Mouse (Mus musculus) embryonic fibroblast, embryonic 13.5 days (primary cell): ENCODE results near the gene Pithd1. TPM values are rescaled to one million over a fixed set of nuclear protein-coding genes. Genes with fewer than 3 reads are reported as not detected.

Experiments
- H3K27ac ChIP-seq: 2 replicates; pipeline ENCODE4 v1.5.1; 2012; ENCODE audit warnings: low read length, control low read depth, inconsistent platforms; ENCODE audit not compliant: insufficient read depth
- H3K4me1 ChIP-seq: 2 replicates; pipeline ENCODE4 v1.6.1; 2011; ENCODE audit warnings: low read length; ENCODE audit not compliant: control insufficient read depth, insufficient read depth
- H3K4me3 ChIP-seq: 2 replicates; pipeline ENCODE4 v1.5.1; 2011; ENCODE audit warnings: mild to moderate bottlenecking, control low read depth, low read length; ENCODE audit not compliant: insufficient read depth
- CTCF ChIP-seq: IDR thresholded peaks from 2 replicates; pipeline ENCODE4 v1.5.1; 2011; ENCODE audit warnings: mild to moderate bottlenecking, control low read depth, low read length, moderate library complexity, borderline replicate concordance; ENCODE audit not compliant: insufficient read depth
- POLR2A ChIP-seq: IDR thresholded peaks from 2 replicates; pipeline ENCODE4 v1.6.1; 2011; ENCODE audit warnings: low read depth, mild to moderate bottlenecking, control low read depth, low read length, moderate library complexity
- polyA plus RNA-seq: library from polyadenylated mRNA; stranded (reverse); fragments of >200 nt; gene quantifications from 2 replicates; pipeline ENCODE4 v1.2.4, GENCODE M21; 2011; ENCODE audit warnings: low read depth; ENCODE audit not compliant: missing spikeins, insufficient read length

Gene Pithd1
- polyA plus RNA-seq, 1 experiment: 22.1 TPM

DNA sequence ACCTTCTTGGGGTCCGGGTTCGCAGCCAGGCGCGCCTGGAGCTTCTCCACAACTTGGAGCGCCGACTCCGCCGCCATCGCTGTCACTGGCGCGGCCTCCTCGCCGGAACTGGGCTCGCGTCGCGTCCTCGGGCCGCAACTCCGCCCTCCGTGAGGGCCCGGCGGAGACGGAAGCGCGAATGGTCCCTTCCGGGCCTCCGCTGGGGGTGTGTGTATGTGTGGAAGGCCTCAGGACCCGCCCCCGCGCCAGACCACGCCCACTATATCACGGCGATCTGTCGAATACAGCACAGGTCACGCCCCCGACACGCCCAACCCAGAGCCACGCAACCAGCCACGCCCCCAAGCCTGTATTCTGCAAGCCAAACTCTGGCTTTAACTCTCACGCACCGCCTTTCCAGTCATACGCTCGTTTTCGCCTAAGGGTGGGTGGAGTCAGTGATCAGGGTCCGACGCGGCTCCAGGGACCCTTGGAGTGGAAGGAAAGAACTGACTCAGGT is 34.5 kb upstream of the Pithd1 start, which contains the start of gene Eloa:
Gene Eloa (minus strand): TSS at position 215 of the 499 bp plus-strand sequence.
- Histone ChIP-seq H3K4me1 (peaks cover 9% of the 10 kb centered on the region; the same call in 1 of the 2 replicates), H3K27ac (peak within 1 kb of the TSS; percentile 9; the same call in 1 of the 2 replicates), H3K4me3 (peak within 1 kb of the TSS; percentile 98)
- TF ChIP-seq POLR2A: peak; percentile 69
- no peak for TF ChIP-seq CTCF

- peak overlapping the region; percentile 98 for H3K4me3 ChIP-seq
- peaks cover 9% of the 10 kb centered on the region for H3K4me1 ChIP-seq
- peak overlapping the region; percentile 9; the same call in 1 of the 2 replicates for H3K27ac ChIP-seq
- TF ChIP-seq POLR2A: no peak
- TF ChIP-seq CTCF: no peak
These were observed 33.9 kb upstream of the Pithd1 start for GRCm38 (mm10) chr4:136020743-136021548.

GRCm38 (mm10) chr4:136016059-136016602 is 29.1 kb upstream of the Pithd1 start:
- H3K27ac ChIP-seq: no peak overlapping the region
- H3K4me1 ChIP-seq: peaks cover 9% of the 10 kb centered on the region
- H3K4me3 ChIP-seq: no peak overlapping the region
- TF ChIP-seq POLR2A (no peak), CTCF (no peak)

DNA sequence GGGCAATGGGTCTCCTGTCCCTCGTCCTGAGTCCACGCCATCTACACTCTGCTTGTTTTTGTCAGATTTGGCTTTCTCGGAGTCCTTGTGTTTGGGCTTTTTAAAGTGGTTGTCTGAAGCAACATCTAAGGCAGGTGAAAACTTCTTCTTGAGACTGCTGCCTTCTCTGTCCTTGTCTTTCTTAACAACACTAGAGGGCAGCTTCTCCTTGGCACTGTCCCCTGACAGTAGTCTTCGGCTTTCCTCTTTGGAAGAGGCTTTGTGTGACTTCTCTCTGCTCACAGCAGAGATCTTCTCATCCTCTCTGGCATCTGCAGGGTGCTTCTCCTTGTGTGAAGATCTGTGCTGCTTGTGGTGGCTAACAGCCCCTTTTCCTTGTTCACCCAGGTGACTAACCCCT is 23.5 kb upstream of the Pithd1 start:
- TF ChIP-seq POLR2A (no peak), CTCF (no peak)

GRCm38 (mm10) chr4:136008782-136009447 is 21.9 kb upstream of the Pithd1 start:
- Histone ChIP-seq H3K4me1 (no peaks in the 10 kb centered on the region), H3K4me3 (no peak overlapping the region), H3K27ac (no peak overlapping the region)
- TF ChIP-seq CTCF (no peak), POLR2A (no peak)

More for the DNA sequence above, 23.5 kb upstream of the Pithd1 start:
- Histone ChIP-seq H3K27ac (no peak overlapping the region), H3K4me1 (no peaks in the 10 kb centered on the region), H3K4me3 (no peak overlapping the region)

- no peak overlapping the region for H3K4me3 ChIP-seq
- no peak overlapping the region for H3K27ac ChIP-seq
- TF ChIP-seq POLR2A (no peak), CTCF (no peak)
- no peaks in the 10 kb centered on the region for H3K4me1 ChIP-seq
These were observed 19.8 kb upstream of the Pithd1 start for GRCm38 (mm10) chr4:136006821-136007220.

DNA sequence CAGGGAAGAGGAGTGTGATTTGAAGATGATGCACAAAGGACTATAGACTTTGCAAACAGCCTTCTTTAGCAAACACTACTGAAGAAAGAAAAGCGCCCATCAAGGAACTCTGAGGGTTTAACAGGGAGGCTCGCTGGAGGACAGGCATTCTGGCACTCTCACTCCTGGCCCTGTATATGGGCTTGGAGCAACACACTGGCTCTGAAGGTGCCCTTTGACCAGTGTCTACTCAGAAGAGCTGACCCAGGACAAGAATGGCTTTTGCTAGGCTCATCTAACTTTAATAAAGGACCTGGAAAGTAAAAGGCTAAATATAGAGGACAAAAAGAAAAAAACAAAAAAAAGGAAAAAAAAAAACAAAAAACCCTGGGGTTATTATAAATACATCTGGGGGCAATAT is 17.9 kb upstream of the Pithd1 start:
- no peak overlapping the region for H3K4me3 ChIP-seq
- H3K27ac ChIP-seq: no peak overlapping the region
- TF ChIP-seq CTCF (no peak), POLR2A (no peak)
- no peaks in the 10 kb centered on the region for H3K4me1 ChIP-seq

GRCm38 (mm10) chr4:136004107-136004675 is 17.1 kb upstream of the Pithd1 start:
- Histone ChIP-seq H3K27ac (no peak overlapping the region), H3K4me1 (no peaks in the 10 kb centered on the region), H3K4me3 (no peak overlapping the region)
- TF ChIP-seq POLR2A (no peak), CTCF (no peak)

DNA sequence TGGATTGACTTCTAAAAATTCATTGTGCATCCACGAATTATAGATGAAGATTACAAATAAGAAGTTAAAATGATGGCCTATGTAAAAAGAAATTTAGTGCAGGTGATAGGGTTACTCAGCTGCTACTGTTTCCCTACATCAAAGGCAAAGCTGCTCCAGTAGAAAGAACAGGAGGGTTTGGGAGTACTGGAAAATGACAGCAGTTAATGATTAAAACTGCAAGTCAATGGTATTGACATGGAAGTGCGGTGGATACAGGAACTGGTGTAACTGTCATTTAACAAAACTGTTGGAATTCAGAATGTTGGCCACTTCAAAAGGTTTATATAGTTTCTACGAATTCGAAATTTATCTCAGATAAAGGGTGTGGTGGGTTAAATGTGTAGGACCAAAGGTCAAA is 8.1 kb upstream of the Pithd1 start:
- no peak overlapping the region for H3K27ac ChIP-seq
- TF ChIP-seq POLR2A (no peak), CTCF (no peak)
- no peaks in the 10 kb centered on the region for H3K4me1 ChIP-seq
- no peak overlapping the region for H3K4me3 ChIP-seq

DNA sequence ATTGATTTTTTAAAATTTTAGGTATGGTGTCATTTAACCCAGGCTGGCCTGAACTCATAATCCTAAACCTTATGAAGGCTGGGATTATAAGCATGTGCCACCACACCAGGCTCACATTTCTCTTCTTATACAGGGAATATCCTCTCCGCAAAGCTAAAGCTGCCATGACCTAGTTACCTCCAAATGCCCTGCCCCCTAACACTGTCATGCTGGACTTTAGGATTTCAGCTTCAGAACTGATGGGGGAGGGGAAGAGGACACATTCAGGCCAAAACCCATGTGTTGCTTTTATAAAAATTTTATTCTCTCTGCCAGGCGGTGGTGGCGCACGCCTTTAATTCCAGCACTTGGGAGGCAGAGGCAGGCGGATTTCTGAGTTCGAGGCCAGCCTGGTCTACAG is 6.9 kb upstream of the Pithd1 start:
- Histone ChIP-seq H3K4me3 (no peak overlapping the region), H3K27ac (no peak overlapping the region), H3K4me1 (no peaks in the 10 kb centered on the region)
- TF ChIP-seq POLR2A (no peak), CTCF (no peak)
